Mouse (Mus musculus): ENCODE measurements around the gene Krtap13.
"Not testable (repeated sequence)": the region's sequence is repeated elsewhere in the genome, so short reads cannot be mapped to it uniquely, and the experiment has no call there.

Gene Krtap13

DNA sequence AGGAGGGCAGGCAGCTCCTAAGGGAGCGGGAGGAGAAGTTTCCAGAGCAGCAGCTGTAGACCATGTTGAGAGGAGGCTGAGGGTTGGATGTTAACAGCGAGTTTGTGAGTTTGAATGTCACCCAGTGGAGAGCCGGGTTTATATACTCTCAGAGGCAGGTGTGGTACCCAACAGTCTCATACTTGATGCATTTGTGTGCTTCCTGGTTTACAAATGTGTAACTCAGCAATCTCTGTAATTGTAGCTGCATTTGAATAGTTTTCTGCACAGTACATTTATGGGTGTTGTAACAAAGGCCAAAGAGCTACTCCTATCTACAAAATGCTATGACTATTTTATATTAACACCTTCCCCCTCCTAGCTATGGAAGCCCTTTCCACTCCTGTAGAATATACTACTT is at the start of gene Krtap13:
TSS of gene Krtap13 (minus strand) at position 101 of the 400 bp plus-strand sequence.
- in situ Hi-C loops (cut with MseI, MboI): not testable (repeated sequence)

DNA sequence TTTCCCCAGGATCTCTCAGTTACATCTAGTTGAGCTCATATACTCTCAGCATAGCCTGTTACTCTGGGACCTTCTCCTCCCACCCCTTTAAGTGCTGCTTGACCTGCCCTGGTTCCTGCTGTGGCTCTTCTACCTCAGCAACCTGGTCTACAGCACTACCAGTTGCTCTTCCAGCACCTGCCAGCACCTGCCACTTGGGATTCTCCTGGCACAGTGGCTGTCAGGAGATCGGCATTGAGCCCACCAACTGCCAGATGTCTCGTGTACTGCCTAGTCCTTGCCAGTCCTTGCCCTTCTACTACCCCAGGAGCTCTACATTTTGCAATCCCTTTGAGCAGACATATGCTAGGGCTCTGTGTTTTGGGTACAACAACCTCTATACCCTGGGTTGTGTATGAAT is 35.4 kb upstream of the Krtap13 start:
- in situ Hi-C loops (cut with MseI, MboI): no loop called here

DNA sequence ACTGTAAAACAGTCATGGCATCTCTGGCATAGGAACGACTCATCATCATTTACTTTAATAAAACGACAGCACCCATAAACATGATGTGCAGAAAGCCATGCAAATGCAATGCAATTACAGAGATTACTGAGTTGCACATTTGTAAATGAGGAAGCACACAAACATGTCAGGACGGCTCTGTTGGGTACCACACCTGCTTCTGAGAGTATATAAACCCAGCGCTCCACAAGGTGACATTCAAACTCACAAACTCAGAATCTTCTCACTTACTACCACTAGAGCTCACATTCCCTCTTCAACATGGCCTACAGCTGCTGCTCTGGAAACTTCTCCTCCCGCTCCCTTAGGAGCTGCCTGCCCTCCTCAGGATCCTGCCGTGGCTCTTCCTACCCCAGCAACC is 26.2 kb upstream of the Krtap13 start, which contains the start of gene Gm5965:
TSS of gene Gm5965 (plus strand) at position 301 of the 400 bp plus-strand sequence.
- in situ Hi-C loops (cut with MseI, MboI): no loop called here

DNA sequence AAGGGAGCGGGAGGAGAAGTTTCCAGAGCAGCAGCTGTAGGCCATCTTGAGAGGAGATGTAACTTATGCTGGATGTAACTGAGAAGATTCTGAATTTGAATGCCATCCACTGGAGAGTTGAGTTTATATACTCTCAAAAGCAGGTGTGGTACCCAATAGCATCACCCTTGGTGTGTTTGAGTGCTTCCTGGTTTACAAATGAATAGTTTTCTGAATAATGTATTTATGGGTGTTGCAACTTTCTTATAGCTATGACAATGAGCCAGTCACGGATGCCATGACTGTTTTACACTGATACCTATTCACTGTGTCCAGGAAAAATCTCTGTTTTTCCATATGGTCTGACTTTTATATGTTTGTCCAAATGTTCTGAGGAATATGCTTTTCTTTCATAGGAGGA is 22.7 kb upstream of the Krtap13 start, which contains the start of gene 2310057N15Rik:
TSS of gene 2310057N15Rik (minus strand) at position 101 of the 400 bp plus-strand sequence.
- in situ Hi-C loops (cut with MseI, MboI): no loop called here

DNA sequence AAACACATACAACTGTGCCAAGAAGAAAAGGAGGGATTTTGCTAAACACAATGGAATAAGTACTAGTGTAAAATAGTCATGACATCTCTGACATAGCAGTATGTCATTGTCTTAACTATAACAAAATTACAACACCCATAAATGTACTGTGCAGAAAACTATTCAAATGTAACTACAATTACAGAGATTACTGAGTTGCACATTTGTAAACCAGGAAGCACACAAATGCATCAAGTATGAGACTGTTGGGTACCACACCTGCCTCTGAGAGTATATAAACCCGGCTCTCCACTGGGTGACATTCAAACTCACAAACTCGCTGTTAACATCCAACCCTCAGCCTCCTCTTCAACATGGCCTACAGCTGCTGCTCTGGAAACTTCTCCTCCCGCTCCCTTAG is 7.1 kb upstream of the Krtap13 start, which contains the start of gene 2310034C09Rik:
TSS of gene 2310034C09Rik (plus strand) at position 301 of the 400 bp plus-strand sequence.
- in situ Hi-C loops (cut with MseI, MboI): not testable (repeated sequence)

DNA sequence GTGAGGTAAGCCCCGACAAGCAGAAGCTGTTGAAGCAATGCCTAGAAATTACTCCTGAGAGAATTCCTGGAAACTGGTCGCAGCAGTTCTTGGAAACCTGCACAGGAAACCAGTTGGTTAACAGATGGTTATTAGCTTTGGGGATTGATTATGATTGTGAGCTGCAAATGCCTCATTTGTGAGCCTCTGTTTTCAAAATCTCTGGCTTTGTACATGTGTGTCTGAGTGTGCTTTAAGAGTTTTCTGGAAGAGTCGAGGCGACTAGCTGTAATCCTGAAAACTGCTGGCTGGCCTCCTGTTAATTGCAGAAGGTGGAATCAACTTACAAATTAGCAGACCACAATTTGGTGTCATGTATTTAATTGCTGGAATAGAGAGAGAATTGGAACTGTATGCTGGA is 3.5 kb downstream of the Krtap13 start:
- in situ Hi-C loops (cut with MseI, MboI): no loop called here

DNA sequence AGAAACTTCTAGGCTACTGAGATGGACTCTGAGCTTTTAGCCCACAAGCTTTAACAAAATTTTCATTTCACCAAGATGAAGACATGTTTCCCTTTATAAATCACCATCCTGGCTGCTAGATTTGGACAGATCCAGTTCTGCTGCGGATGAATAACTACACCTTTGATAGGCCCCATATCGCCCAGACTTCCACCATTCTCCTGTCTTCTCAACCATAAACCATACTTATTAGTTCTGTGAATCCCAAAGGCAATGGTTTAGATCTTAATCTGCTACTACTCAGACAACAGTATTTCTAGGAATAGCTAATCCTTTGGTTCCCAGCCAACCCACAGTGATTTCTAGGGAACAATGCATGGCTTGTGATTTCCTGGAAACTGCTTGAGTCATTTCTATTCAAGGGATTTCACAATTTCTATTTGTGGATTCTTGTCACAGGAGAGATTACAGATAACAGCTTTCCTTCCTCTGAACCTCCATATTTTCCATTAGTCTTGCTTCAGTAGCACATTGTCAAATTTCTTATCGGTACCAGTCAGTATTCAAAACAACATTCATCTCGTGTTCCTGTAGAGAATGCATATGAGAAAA is 6.6 kb downstream of the Krtap13 start:
- in situ Hi-C loops (cut with MseI, MboI): no loop called here

DNA sequence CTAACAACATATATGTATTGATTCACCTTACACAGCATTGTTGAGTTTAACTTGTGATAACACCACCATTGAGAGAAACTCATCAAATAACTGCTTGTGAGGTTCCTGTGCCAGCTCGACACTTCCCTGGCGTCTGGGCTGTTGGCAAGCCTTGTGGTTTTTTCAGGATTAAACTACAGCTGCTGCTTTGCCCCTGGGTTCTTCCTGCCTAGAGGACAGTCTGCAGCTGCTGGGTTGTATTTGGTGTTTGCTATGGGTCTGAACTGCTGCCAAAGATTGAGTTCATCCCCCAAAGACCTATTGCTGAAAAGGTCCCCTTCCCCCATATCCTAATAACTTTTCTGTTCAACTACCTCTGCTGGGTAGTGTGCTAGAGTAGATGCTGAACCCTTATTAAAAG is 16.0 kb downstream of the Krtap13 start:
- in situ Hi-C loops (cut with MseI, MboI): no loop called here

DNA sequence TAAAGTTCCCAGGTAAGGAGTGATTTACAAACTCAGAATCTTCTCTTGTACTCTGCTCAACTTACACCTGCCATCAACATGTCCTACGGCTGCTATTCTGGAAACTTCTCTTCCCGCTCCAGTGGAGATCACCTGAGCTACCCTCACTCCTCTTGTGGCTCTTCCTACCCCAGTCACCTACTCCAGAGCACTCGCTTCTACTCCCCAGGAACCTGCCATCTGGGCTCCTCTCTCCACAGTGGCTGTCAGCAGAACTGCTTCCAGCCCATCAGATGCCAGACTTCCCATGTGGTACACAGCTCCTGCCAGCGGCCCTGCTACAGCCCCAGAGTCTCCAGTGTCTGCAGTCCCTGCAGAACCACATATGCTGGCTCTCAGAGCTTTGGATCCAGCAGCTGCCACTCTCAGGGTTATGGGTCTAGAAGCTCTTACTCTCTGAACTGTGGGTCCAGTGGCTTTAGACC is 22.6 kb downstream of the Krtap13 start, which contains the start of gene Krtap13-1:
TSS of gene Krtap13-1 (plus strand) at position 51 of the 464 bp plus-strand sequence.
- in situ Hi-C loops (cut with MseI, MboI): no loop called here

DNA sequence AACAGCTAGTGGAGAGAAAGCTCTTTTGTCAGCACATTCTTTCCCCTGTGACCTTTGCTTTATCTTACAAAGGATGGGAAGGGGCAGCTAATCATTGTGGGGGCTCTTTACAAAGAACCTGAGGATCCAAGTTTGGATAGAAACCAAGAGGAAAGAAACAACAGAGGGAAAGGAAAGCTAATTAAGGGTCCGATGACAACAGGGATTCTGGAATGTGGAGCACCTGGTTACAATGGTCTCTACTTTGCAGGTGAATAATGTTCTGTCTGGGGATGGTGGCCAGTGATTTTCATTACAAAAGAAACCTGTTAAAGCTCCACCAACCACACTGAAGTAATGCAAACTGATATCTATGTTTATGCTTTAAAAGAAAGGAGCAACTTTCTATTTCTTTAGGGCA is 31.4 kb downstream of the Krtap13 start:
- in situ Hi-C loops (cut with MseI, MboI): no loop called here

DNA sequence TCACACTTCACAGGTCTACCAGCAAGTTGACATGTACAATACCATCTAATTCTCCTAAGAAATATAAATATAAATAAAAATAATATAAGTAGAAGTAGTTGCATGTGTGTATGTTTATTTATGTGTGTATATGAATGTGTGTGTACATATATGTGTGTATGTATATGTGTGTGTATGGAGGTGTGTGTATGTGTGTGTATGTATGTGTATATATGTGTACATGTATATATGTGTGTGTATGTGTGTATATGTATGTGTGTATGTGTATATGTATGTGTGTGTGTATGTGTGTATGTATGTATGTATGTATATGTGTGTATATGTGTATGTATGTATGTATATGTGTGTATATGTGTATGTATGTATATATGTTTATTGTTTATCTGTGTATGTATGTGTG is 34.9 kb downstream of the Krtap13 start:
- in situ Hi-C loops (cut with MseI, MboI): no loop called here

DNA sequence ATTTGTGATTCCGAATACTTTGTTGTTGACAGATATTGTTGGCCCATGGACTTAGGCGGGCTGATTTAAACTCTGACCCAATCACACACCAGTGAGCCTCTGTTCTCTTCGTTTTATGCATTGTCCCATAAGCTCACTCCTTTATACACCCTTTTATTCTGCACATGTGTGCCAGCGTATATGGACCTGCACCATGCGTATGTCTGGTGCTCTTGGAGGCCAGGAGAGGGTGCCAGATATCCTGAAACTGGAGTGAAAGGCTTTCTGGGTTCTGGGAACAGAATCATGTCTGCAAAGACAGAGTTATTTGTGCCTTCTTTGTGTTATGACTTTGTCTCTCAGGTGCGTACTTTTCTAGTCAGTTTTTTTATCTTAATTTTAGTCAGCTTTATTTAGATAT is 40.2 kb downstream of the Krtap13 start:
- in situ Hi-C loops (cut with MseI, MboI): no loop called here

DNA sequence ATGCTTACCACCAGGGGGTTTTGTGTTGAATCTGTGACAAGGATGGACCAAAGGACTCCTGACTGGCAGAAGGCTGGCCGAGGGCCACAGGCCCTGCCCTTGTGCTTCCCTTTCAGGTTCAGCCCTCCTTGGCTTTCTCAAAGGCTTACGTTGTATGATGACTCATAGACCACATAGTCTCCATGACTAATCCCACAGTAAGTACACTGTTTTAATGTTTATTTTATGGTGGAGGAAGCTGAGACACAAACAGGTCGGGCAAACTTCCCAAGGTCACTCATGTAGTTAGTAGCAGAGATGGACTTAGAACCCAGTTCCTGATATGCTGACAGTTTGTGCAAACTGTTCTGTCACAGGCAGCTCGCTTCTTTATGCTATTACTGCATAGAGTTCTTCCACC is 40.7 kb downstream of the Krtap13 start:
- in situ Hi-C loops (cut with MseI, MboI): no loop called here

DNA sequence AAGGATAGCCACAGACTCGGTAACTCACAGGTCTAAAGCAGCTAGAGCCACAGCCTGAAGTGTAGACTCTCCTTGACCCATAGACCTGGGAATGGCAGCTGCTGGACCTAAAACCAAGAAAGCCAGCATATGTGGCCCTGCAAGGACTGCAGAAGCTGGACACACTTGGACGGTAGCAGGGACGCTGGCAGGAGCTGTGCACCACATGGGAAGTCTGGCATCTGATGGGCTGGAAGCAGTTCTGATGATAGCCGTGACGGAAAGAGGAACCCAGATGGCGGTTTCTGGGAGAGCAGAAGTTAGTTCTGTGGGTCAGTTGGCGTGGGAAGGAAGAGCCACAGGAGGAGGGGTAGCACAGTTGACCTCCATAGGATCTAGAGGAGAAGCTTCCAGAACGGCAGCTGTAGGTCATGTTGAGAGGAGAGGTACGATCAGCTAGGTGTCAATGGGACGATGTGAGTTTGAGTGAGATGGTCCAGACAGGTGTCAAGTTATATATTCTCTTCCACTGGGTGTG is 43.9 kb downstream of the Krtap13 start, which contains the start of gene 2310061N02Rik:
TSS of gene 2310061N02Rik (minus strand) at position 467 of the 517 bp plus-strand sequence.
- in situ Hi-C loops (cut with MseI, MboI): no loop called here

DNA sequence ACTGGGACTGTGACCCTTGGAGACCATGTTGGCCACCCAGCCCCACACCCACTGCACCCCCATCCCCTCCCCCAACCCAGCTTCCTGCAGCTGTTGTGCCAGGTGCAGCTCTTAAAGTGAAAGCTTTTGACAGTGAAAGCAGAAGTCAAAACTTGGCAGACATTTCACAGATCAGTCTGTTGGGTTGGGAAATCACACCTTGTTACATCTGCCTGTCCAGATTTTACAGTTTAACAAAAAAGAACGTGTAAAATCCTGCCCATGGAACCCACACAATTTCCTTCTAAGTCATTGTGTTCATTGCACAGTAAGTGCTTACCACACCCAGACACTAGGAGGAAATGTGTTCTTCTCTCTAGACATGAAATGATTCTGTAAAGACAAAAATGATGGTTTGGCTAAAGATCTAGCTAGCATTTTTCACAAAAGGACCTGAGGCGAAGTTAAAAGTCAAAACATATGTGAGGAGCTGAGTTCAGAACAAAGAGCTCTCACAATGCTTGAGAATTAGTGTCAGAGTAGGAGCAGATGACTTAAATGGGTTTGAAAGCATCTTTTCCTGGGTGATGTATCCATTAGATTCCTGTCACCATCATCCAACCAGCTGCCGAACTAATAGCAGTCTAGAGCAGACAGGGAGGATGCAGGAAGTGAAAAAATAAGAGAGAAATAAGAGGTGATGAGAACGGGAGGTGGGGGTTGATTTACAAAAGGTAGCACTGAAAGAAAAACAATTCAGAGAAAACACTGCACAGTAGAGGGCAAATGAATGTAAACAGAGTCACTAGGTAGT is 50.2 kb downstream of the Krtap13 start:
- in situ Hi-C loops (cut with MseI, MboI): no loop called here
